Mouse (Mus musculus): ENCODE measurements around the gene Kcnj8.

DNA sequence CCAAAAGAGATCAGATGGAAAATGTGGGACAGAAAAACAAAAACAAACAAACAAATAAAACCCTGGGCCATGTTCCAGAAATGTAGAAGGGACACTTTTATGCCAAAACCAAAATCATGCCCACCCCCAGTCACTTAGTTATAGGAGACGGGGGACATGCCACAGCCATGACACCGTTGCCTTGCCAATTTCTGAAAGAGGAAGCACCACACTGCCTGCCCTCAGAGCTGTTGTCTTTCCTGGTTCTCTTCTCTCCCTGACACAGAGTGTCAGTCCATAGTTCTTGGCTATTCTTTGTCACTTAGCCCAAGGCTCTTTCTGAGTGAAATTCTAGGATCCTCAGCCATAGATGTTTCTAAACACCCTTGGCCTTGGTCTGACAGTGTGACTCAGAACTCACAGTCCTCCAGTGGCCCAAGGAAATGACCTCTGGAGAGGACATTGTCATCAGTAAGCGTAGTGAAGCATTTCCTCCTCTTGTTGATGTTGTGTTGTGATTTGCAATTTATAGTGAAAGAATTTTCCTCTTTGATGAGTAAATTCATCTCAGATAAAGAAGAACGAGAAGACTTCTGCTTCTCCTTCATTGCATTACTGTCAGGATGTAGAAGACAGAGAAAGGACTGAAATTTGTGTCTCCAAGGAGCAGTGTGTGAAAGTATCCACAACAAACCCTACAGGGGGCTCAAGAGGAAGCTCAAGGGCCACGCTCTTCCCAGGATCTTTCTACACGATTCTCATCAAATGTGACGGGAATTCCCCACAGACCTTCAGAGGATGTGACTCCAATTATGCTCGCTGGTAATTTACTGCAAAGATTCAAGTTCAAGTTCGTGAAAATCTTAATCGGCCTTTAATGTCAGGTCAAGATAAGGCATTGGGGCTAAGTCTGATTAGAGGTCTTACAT lies 12.4 kb downstream of the Kcnj8 start:
- no peak for TF ChIP-seq EP300 (IDR thresholded peaks at IDR 0.05; ENCODE audit: insufficient read depth, low read depth, low read length)
- TF ChIP-seq POLR2A (IDR thresholded peaks at IDR 0.05; ENCODE audit: insufficient read depth, low read length): no peak
- TF ChIP-seq CTCF (IDR thresholded peaks at IDR 0.05; ENCODE audit: low read depth, low read length): no peak
